Comparison of ENCODE assay signal across 25 mouse cellular contexts in the genomic region with DNA sequence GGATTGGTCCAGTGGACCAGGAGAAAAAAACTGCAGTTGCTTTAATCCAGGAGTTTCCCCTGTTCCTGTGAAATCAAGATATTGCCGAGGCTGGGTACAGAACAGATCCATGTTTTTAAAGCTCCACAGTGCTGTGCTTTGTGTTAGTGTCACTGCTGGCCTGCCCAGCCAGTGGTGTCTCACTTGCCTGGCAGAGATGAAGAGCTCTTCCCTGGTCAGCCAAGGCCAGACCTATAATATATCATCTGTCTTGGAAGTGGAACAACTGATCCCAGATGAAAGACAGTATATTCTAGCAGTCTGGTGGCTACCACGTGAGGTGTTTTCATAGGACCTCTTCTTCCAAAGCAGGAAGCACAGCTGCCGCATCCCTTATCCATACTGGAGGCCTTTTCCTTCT. TPM values are rescaled to one million over a fixed set of nuclear protein-coding genes. Genes with fewer than 3 reads are reported as not detected.
"Had no signal": no experiment of that assay in that cellular context is flagged by ENCODE, and none has a peak within 500 bp of the region (broad histone marks: within the 10 kb centered on the region; RNA-seq: fewer than 3 reads in every experiment).

No protein-coding gene starts in this region.

- H3K9me3 ChIP-seq: lung, embryonic 15.5 days; megakaryocyte, embryonic 14.5 days; midbrain, embryonic 13.5 days; midbrain, embryonic 15.5 days; neural tube, embryonic 12.5 days; stomach, embryonic 15.5 days had no signal

- ATAC-seq: lung, postnatal 0 days; midbrain, embryonic 13.5 days; midbrain, embryonic 15.5 days had no signal

- H3K4me2 ChIP-seq: lung, embryonic 15.5 days; midbrain, embryonic 11.5 days; midbrain, embryonic 13.5 days; midbrain, embryonic 15.5 days; neural tube, embryonic 12.5 days; stomach, embryonic 15.5 days had no signal

- H3K36me3 ChIP-seq: lung, embryonic 15.5 days; midbrain, embryonic 13.5 days; midbrain, embryonic 15.5 days; neural tube, embryonic 12.5 days; stomach, embryonic 15.5 days had no signal

- H3K4me1 ChIP-seq: lung, embryonic 15.5 days; midbrain, embryonic 13.5 days; midbrain, embryonic 15.5 days; neural tube, embryonic 12.5 days; stomach, embryonic 15.5 days had no signal

- H3K9ac ChIP-seq: lung, embryonic 15.5 days; midbrain, embryonic 13.5 days; midbrain, embryonic 15.5 days; neural tube, embryonic 12.5 days; stomach, embryonic 15.5 days had no signal

- H3K27ac ChIP-seq: lung, embryonic 15.5 days; macrophage; midbrain, embryonic 13.5 days; midbrain, embryonic 15.5 days; neural tube, embryonic 12.5 days; stomach, embryonic 15.5 days; stomach, postnatal 0 days had no signal

- DNase-seq: lung, adult 2 months; lung, postnatal 14 days; lung, postnatal 36 days; right cerebral cortex, postnatal 14 days; thymus, adult 2 months; thymus, postnatal 25 days; thymus, postnatal 4 days had no signal

- H3K27me3 ChIP-seq: lung, embryonic 15.5 days; megakaryocyte, embryonic 14.5 days; midbrain, embryonic 13.5 days; midbrain, embryonic 15.5 days; neural tube, embryonic 12.5 days; stomach, embryonic 15.5 days had no signal

- H3K4me3 ChIP-seq: lung, embryonic 15.5 days; megakaryocyte, embryonic 14.5 days; midbrain, embryonic 13.5 days; midbrain, embryonic 15.5 days; neural tube, embryonic 12.5 days; stomach, embryonic 15.5 days had no signal

RNA-seq across cellular contexts. Expression of a gene that starts 46.7 kb away (rescaled TPM):
- total RNA-seq: megakaryocyte progenitor cell, adult 5-6 weeks; midbrain, postnatal 0 days; monocyte, adult 5-6 weeks; neutrophil, adult 5-6 weeks had no signal
- polyA plus RNA-seq: lung, adult 2 months; lung, embryonic 15.5 days; lung, postnatal 0 days; macrophage; midbrain, embryonic 11.5 days; midbrain, embryonic 13.5 days; midbrain, embryonic 15.5 days; midbrain, postnatal 0 days; neural tube, embryonic 12.5 days; neural tube, embryonic 14.5 days; spleen, adult 2 months; stomach, embryonic 15.5 days; stomach, postnatal 0 days; testis, adult 2 months; thymus, adult 2 months; urinary bladder, adult 2 months had no signal
